Mouse (Mus musculus) NIH3T3 (cell line): ENCODE data around the gene Tmem163.
A peak's percentile ranks its signal among the peaks of the same experiment; 100 is the strongest.

ENCODE experiments used
- DNase-seq: peaks from one replicate; pipeline ENCODE4 v3.0.0-alpha.2; 2012; ENCODE audit warnings: low read depth

Tmem163 gene

GRCm38 (mm10) chr1:127500219-127500618 is 179.1 kb downstream of the Tmem163 start:
- DNase-seq: peak; percentile 86

- no peak for DNase-seq
These were observed 180.6 kb downstream of the Tmem163 start for GRCm38 (mm10) chr1:127498746-127499145.

- peak; percentile 73 for DNase-seq
These were observed 182.4 kb downstream of the Tmem163 start for GRCm38 (mm10) chr1:127496737-127497543.

- DNase-seq: peak; percentile 50
These were observed 192.2 kb downstream of the Tmem163 start for GRCm38 (mm10) chr1:127487161-127487560.

GRCm38 (mm10) chr1:127484826-127485225 is 194.5 kb downstream of the Tmem163 start:
- peak; percentile 72 for DNase-seq

- no peak for DNase-seq
These were observed 195.2 kb downstream of the Tmem163 start for GRCm38 (mm10) chr1:127484188-127484587.

- DNase-seq: no peak
These were observed 196.4 kb downstream of the Tmem163 start for GRCm38 (mm10) chr1:127482911-127483310.

- DNase-seq: no peak
These were observed 203.6 kb downstream of the Tmem163 start for GRCm38 (mm10) chr1:127475756-127476155.

- DNase-seq: no peak
These were observed 209.2 kb downstream of the Tmem163 start for GRCm38 (mm10) chr1:127470175-127470574.

GRCm38 (mm10) chr1:127467238-127467637 is 212.1 kb downstream of the Tmem163 start:
- no peak for DNase-seq

GRCm38 (mm10) chr1:127465292-127465691 is 214.1 kb downstream of the Tmem163 start:
- DNase-seq: no peak

- no peak for DNase-seq
These were observed 215.3 kb downstream of the Tmem163 start for GRCm38 (mm10) chr1:127464041-127464440.

- no peak for DNase-seq
These were observed 218.3 kb downstream of the Tmem163 start for GRCm38 (mm10) chr1:127461017-127461416.

- DNase-seq: no peak
These were observed 219.8 kb downstream of the Tmem163 start for GRCm38 (mm10) chr1:127459576-127459975.

- peak; percentile 87 for DNase-seq
These were observed 220.3 kb downstream of the Tmem163 start for GRCm38 (mm10) chr1:127459015-127459451.

GRCm38 (mm10) chr1:127453397-127453796 is 226.0 kb downstream of the Tmem163 start:
- no peak for DNase-seq

- DNase-seq: peak; percentile 80
These were observed 234.4 kb downstream of the Tmem163 start for GRCm38 (mm10) chr1:127444836-127445485.

- DNase-seq: no peak
These were observed 236.2 kb downstream of the Tmem163 start for GRCm38 (mm10) chr1:127442880-127443877.

- DNase-seq: no peak
These were observed 237.6 kb downstream of the Tmem163 start for GRCm38 (mm10) chr1:127441736-127442135.

- DNase-seq: peak; percentile 43
These were observed 238.3 kb downstream of the Tmem163 start for GRCm38 (mm10) chr1:127441007-127441406.

- no peak for DNase-seq
These were observed 239.9 kb downstream of the Tmem163 start for GRCm38 (mm10) chr1:127439452-127439891.

- no peak for DNase-seq
These were observed 242.3 kb downstream of the Tmem163 start for GRCm38 (mm10) chr1:127437091-127437490.
